8 mouse cellular contexts compared by ENCODE assay signal in the genomic region with DNA sequence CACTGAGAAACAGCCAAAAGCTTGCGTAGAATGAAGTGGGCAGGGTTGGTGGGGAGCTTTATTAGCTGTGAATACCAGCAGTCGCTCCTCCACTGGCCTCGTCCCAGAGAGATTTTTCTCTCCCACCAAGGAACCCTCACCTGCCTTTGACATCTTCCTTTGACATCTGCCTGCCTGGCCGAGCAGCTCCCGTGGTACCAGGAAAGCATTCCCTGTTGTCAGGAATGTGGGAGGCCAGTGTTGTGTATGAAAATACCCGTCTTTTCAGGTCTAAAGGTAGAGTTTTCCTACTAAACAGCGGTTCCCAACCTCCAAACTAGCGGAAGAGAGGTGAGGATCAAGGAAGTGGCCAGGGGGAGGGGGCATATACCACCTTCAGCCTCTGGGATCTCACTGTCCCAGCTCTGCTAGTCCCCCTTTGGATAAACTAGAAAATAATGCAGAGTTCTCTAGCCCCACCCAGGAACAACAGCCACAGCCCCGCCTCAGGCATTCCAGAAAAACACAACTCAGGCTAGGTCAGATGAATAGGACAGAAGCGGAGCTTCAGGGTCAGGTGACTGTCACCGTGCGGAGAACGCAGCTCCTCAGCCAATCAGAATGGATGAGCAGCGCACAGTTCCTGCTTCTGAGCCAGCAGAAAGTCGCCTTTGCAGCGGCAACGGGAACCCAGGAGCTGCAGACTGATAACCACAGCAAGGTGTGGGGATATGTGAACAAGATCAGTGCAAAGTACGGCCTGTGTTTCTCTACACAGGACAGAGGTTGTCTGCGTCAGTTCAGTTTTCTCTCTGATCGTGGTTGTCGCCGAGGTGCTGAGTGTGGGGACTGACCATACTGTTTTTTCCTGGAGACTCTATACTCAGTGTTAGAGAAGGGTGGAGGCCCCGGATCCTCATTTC. TPM values are rescaled to one million over a fixed set of nuclear protein-coding genes. Genes with fewer than 3 reads are reported as not detected.
A peak's percentile ranks its signal among the peaks of the same experiment; 100 is the strongest.
DNase-seq lines count a peak whose midpoint lies in the region; ATAC-seq lines count a peak whose summit lies in the region.

No protein-coding gene starts in this region.

- no peaks in the 10 kb centered on the region for H3K9me3 ChIP-seq in hindbrain, embryonic 15.5 days

- ATAC-seq in hindbrain, embryonic 15.5 days (ENCODE audit: low FRiP score, low read depth) = peak; percentile 93

- no peaks in the 10 kb centered on the region for H3K36me3 ChIP-seq in hindbrain, embryonic 15.5 days

- H3K4me2 ChIP-seq in hindbrain, embryonic 15.5 days = peak overlapping the region; percentile 86

- H3K4me1 ChIP-seq in hindbrain, embryonic 15.5 days (replicated peaks) = peaks cover 7% of the 10 kb centered on the region

- peak overlapping the region; percentile 51 for H3K4me3 ChIP-seq in hindbrain, embryonic 15.5 days

- H3K9ac ChIP-seq in hindbrain, embryonic 15.5 days = peak overlapping the region; percentile 56

- peak; percentile 87 to 94 for DNase-seq in adrenal gland, adult (ENCODE audit: inconsistent age in 2 of 2, low spot score in 1 of 2)
- peak; percentile 30 to 50 for DNase-seq in cerebellum, postnatal 4 days (ENCODE audit: low spot score in 2 of 2)
- DNase-seq in gastrocnemius, adult 18-20 months (ENCODE audit: low spot score) = peak; percentile 56
- DNase-seq in layer of hippocampus, postnatal 36 days = peak; percentile 66 to 72
- peak; percentile 65 for DNase-seq in lung, postnatal 10 days
- DNase-seq in retina, adult 2 months (ENCODE audit: low read depth, low spot score) = peak; percentile 59
- DNase-seq in thymus, postnatal 14 days = peak; percentile 84

- H3K27me3 ChIP-seq in hindbrain, embryonic 15.5 days = no peaks in the 10 kb centered on the region

- 7% methylated on average over 23 of the region's 23 CpGs for WGBS in hindbrain, embryonic 15.5 days

- H3K27ac ChIP-seq in hindbrain, embryonic 15.5 days (replicated peaks) = peak overlapping the region; percentile 64

RNA-seq across cellular contexts. Expression of a gene that starts 20.0 kb away (rescaled TPM):
- 1 to 10 TPM; 2.7 to 3.9 TPM for total RNA-seq in gastrocnemius, adult 18-20 months (2021)
- polyA plus RNA-seq in hindbrain, embryonic 15.5 days (2015; fragmentation: Nextera tagmentation; extraction: Ambion mirVana) = 12.4 and 13.1 TPM in 2 replicates
- 10 to 100 TPM; 22.0 to 24.8 TPM for total RNA-seq in layer of hippocampus, postnatal 36 days (2021)

RNA-seq across cellular contexts. Expression of a gene that starts 32.3 kb away (rescaled TPM):
- total RNA-seq in gastrocnemius, adult 18-20 months (2021) = 10 to 100 TPM; 15.8 to 16.0 TPM
- polyA plus RNA-seq in hindbrain, embryonic 15.5 days (2015; fragmentation: Nextera tagmentation; extraction: Ambion mirVana) = 2.8 and 3.1 TPM in 2 replicates
- 10 to 100 TPM; 11.7 to 13.0 TPM for total RNA-seq in layer of hippocampus, postnatal 36 days (2021)

Comparison
In these comparisons a context has a peak if more than half of its experiments do, and no peak if none do; other contexts are left out.
1. Peak in every context shown above with its lines: DNase-seq, ATAC-seq, H3K4me3 ChIP-seq and H3K27ac ChIP-seq.
2. DNase-seq: peak in every context shown above with its lines; median percentile 90 in adrenal gland, adult; 84 in thymus, postnatal 14 days; 69 in layer of hippocampus, postnatal 36 days; 65 in lung, postnatal 10 days; 59 in retina, adult 2 months; 56 in gastrocnemius, adult 18-20 months; 40 in cerebellum, postnatal 4 days.
3. RNA of a gene that starts 20.0 kb away (total RNA-seq): 22.0 to 24.8 TPM in layer of hippocampus, postnatal 36 days; 2.7 to 3.9 TPM in gastrocnemius, adult 18-20 months; every median in the first group is over 4 times any median in the second.